Mouse (Mus musculus) neural tube, embryonic 12.5 days (tissue): ENCODE results near the gene Prss12. TPM values are rescaled to one million over a fixed set of nuclear protein-coding genes. Genes with fewer than 3 reads are reported as not detected.

Source experiments
- polyA plus RNA-seq: library from polyadenylated mRNA; unstranded; fragments of >200 nt; fragmentation: Nextera tagmentation; extraction: Ambion mirVana; gene quantifications from 2 replicates; pipeline ENCODE4 v1.2.1, GENCODE M21; 2016

Gene Prss12
- polyA plus RNA-seq, 1 experiment from 2014 or later, result 13.0 TPM

Other genes with a start within 250 kb of the Prss12 start
- 2.5 and 3.5 TPM in 2 replicates for gene Synpo2, start 210.8 kb upstream of the Prss12 start, polyA plus RNA-seq
- 21.8 and 24.2 TPM in 2 replicates for gene Sec24d, start 179.5 kb upstream of the Prss12 start, polyA plus RNA-seq
- 30.4 and 34.2 TPM in 2 replicates for gene Mettl14, start 60.8 kb upstream of the Prss12 start, polyA plus RNA-seq
- gene Ndst3, start 243.9 kb downstream of the Prss12 start, polyA plus RNA-seq, result 8.6 and 10.8 TPM in 2 replicates